Mouse (Mus musculus): Measurements from ENCODE around the gene Reep1. TPM values are rescaled to one million over a fixed set of nuclear protein-coding genes. Genes with fewer than 3 reads are reported as not detected.

Reep1 gene
- under 1 TPM in 1 of 2 experiments, not detected in 1; 0.63 TPM for polyA plus RNA-seq (2017; shearing (Covaris generic))

- no peak for ATAC-seq
Observed at GRCm38 (mm10) chr6:71707511-71708501, at the start of gene Reep1. Reep1 (plus strand) TSS chr6:71707561.

DNA sequence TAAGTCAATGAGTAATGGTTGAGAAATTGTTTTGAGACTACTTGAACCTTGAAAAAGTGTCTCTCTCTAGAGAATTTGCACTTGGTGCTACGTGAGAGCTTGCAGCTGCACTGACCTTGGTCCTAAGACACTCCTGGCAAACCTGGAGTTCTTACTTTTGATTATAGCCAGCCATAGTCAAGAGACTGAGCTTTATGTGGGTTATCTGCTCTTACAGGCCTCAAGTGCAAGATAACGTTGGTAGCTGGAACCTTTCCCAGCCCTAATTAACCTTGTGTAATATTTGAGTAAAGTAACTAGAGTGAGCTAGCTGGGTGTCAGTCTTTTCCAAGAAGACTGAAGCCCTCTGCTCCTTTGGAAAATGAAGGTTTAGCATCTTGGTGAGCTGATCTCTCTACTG lies 49.1 kb upstream of the Reep1 start:
- ATAC-seq, result no peak

- no peak for ATAC-seq
Observed at GRCm38 (mm10) chr6:71664511-71664910, 42.9 kb upstream of the Reep1 start.

DNA sequence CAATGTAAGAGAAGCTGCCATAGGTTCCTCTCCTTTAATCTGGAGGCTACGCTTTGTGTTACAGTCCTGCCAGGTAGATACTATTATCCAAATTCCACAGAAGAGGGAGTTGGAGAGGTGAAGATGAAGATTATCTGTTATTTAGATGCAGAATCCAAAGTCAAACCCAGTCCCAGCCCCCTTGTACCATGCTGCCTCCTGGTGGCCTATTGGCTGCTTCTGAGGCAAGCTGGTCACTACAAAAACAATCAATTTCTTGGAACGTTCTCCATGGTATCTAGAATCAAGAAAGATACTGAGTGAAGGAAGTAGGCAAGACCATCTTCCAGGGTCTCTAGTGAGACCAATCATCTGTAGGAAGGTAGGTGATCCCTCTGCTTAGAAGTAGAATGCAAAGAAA lies 34.2 kb upstream of the Reep1 start:
- ATAC-seq, result no peak

GRCm38 (mm10) chr6:71678891-71679290 lies 28.5 kb upstream of the Reep1 start:
- no peak for ATAC-seq

- no peak for ATAC-seq
Observed at GRCm38 (mm10) chr6:71695150-71695549, 12.2 kb upstream of the Reep1 start.

DNA sequence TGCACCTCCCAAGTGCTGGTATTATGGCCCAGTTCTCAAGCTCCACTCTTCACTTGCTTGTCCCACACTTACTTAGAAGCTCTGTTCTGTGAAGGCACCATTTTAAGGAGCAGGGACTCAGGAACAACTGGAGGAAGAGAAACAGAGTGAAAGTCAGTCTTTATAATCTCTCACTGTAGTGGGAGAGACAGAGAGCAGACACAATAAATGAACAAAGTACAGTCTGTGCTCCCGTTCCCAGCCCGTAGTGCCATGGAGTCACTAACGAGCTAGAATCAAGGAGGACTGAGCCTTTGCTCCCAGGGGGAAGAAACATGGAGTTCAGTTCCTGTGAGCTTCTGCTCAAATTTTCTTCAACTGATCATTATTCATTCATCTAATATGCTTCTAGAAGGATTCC lies 11.8 kb upstream of the Reep1 start:
- no peak for ATAC-seq

DNA sequence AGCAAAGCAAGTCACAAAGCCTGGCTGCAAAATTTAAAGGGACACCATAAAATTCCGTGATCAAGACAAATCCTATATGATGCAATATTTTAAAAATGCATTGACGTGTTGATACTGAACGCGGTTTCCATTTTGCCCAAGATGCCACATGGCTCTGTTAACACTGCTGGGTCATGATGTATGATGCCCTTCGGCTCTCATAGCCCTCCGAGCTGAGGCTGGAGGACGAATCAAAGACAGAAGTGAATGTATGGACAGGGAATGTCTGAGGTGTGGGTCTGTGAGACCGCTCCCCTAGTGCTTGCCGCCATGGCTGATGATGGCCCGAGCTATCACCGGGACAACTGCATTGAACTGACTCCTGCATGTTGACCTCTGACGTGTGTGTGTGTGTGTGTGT lies 490 bp upstream of the Reep1 start:
- ATAC-seq, result no peak

GRCm38 (mm10) chr6:71708528-71708927 lies 1.2 kb downstream of the Reep1 start:
- ATAC-seq, result no peak

DNA sequence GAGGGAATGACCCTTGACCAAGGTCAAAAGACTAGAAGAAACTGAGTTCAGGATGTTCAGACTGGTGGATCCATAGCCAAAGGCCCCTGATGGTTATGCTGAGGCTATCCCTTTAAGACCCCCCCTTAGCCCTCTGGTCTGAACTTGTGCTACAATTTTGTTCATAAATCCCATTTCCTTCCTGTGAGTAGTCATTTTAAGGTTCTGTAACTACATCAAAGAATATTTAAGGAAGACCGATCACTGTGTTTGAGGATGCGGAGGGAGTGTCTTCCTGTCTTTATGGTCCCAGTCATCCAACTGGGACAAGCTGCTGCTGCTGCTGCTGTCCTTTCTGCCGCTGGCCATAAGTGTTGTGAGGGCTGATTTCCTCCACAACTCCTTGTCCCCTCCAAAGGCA lies 3.0 kb downstream of the Reep1 start:
- no peak for ATAC-seq

- ATAC-seq, result no peak
Observed at GRCm38 (mm10) chr6:71711201-71711600, 3.8 kb downstream of the Reep1 start.

DNA sequence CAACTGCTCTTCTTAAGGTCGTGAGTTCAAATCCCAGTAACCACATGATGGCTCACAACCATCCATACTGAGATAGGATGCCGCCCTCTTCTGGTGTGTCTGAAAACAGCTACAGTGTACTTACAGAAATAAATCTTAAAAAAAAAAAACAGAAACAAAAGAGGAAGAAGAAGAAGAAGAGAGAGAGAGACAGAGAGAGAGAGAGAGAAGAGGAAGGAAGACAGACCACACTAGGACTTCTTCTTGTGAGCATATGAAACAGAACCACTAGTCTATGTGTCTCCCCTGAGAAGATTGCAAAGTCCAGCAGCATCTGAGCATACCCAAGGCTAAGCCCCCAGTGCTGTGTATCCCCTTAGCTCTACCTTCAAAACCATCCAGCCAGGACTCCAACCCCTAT lies 6.2 kb downstream of the Reep1 start:
- ATAC-seq, result no peak

DNA sequence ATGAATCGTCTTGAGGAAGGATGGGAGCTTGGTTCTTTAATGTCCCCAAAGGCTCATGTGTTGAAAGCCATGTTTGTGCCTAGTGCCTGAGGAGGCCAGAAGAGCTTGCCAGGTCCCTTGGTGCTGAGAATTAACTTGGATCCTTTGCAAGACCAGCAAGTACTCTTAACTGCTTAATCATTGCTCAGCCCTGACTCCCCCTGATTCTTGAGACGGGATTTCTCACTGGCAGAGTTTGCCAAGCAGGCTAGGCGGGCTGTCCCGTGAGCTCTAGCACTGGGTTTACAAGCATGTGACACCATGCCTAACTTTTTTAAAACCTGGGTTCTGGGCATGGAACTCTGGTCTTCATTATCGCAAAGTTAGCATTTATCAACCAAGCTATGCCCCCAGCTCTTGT lies 7.6 kb downstream of the Reep1 start:
- ATAC-seq, result no peak

GRCm38 (mm10) chr6:71716434-71716833 lies 9.1 kb downstream of the Reep1 start:
- no peak for ATAC-seq

- ATAC-seq, result no peak
Observed at GRCm38 (mm10) chr6:71718322-71718721, 11.0 kb downstream of the Reep1 start.

DNA sequence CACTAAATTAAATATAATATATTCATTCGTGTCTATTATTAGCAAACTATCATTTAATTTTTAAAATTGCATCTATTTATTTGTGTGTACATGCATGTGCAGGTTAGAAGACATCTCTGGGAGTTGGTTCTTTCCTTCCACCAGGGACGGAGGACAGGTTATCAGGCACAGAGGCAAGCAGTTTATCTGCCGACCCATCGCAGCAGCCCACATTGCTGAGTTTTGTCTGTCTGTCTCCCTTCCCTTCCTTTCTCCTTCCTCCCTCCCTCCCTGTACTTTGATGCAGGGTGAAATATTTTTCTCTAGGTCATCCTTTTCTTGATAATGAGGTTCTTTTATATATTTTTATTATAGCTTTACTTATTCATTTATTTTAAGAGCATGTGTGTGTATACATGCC lies 11.9 kb downstream of the Reep1 start:
- no peak for ATAC-seq

- no peak for ATAC-seq
Observed at GRCm38 (mm10) chr6:71722988-71723387, 15.6 kb downstream of the Reep1 start.

DNA sequence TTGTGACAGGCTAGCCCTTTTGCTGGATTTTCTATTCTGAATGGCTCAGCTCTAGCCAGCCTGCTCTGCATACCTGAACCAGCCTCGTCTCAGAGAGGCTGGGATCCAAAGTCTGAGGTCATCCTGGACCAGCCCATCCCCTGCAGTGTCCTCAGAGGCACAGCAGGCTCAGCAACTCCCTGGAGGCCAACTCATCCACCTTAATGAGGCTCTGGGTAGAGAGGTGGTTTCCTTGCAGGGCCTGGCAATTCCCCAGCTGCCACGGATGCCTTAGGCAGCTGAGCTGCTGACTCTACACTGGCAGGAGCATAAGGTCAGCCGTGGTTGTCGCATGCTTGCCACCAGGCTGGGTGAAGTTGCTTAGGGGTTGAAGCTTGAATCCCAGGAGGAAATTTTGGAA lies 16.2 kb downstream of the Reep1 start:
- no peak for ATAC-seq

GRCm38 (mm10) chr6:71726710-71727109 lies 19.3 kb downstream of the Reep1 start:
- ATAC-seq, result no peak

GRCm38 (mm10) chr6:71728306-71728705 lies 20.9 kb downstream of the Reep1 start:
- ATAC-seq, result no peak

GRCm38 (mm10) chr6:71734910-71735599 lies 27.7 kb downstream of the Reep1 start:
- ATAC-seq, result no peak

DNA sequence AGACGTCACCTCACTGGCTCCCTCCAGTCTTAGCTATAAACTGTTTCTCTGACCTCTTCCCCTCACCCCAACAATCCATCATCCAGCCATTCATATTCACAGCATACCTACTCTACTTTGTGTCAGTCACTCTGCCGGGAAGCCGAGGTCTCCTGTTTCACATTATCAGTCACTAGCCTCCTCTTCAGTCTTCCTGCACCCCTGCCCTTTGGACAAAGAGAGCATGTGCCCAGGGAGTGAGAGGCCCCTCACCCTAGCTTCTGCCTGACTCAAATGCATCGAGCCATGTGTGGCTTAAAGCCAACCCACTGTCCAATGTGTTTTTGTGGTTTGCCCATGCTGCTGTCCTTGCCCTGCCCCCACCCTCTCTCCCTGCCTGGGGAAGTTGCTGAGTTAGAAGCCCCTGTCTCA lies 28.2 kb downstream of the Reep1 start:
- ATAC-seq, result no peak

- no peak for ATAC-seq
Observed at GRCm38 (mm10) chr6:71736101-71736500, 28.7 kb downstream of the Reep1 start.

DNA sequence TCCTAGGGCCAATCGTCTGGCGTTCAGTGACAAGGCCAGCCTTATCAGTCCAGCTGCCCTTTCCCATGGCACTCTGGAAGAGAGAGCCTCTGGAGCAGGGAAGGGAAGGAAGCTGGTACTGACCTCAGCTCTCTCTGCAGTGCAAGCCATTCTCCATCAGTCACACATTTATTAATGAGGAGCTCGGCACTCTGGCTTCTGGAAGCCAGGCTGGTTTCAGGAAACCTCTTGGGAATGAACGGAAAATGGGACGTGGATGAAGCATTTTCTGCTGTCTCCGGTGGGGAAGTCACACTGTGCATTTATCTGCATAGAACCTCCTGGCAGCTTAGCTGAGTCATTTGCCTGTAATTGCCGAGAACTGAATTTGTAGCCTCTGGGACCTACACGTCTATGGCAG lies 29.8 kb downstream of the Reep1 start:
- ATAC-seq, result no peak

Measured in activated CD4-positive, CD25-positive, alpha-beta regulatory T cell, adult 4 months (primary cell).